Mouse (Mus musculus): ENCODE measurements at regions not wholly inside any gene's neighbourhood (a gene's known extent, or its start where the extent isn't known, plus 50 kb on each side); places are given as distances from the start of the nearest gene placed in this dataset.

DNA sequence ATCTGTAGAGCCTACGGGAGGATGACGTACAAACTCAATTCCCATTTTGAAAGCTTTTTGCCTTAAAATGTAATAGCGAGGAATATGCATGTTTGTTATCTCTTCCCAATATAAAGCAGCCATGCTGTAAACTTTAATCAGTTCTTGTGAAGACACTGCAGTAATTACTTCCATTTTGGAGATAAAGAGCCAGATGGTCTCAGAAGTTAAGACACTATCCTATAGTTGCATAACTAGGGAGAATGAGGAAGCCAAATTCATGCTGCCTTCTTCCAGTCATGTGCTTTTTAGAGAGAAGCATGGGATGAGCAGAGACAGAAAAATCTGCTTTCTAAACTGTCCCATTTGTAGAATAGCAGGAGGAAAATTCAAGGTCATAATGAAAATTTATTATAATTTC, 504.0 kb downstream of the Nuf2 start:
- TF ChIP-seq POLR2A (IDR thresholded peaks at IDR 0.05; ENCODE audit: borderline replicate concordance, low read depth, low read length) (no peak), CTCF (IDR thresholded peaks at IDR 0.05; ENCODE audit: low read depth, low read length) (no peak)
